22 mouse cellular contexts compared by ENCODE assay signal in the genomic region with DNA sequence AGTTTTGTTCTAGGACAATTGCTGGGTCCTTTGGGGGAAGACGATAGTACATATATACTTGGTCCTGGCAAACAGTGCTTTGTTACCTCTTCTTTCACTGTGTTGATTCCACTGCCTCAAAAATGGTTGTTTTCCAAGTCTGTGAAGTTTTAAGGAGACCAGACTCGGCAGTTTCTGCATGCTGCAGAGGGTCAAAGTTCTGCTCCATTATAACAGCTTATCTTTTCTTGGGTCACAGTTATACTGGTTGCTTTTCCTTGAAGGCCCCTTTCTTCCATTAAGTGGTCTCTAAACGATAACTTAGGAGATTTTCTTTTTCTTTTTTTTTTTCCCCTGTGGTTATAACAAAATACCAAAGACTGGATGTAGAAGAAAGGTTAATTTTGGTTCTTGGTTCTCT.
DNase-seq lines count a peak whose midpoint lies in the region; ATAC-seq and TF ChIP-seq lines count a peak whose summit lies in the region.
"Had no signal": no experiment of that assay in that cellular context is flagged by ENCODE, and none has a peak within 500 bp of the region (broad histone marks: within the 10 kb centered on the region; RNA-seq: fewer than 3 reads in every experiment).

No protein-coding gene starts in this region.

- peak; percentile 14 for DNase-seq in kidney, adult 2 months
- no peak for DNase-seq in kidney, postnatal 25 days
- no peak for DNase-seq in thymus, postnatal 25 days
- DNase-seq in lung, postnatal 25 days (ENCODE audit: low spot score) = no peak
- DNase-seq: adrenal gland, adult 8-10 months; adrenal gland, postnatal 25 days; cerebellum, adult 11 months; cerebellum, adult 18-20 months; cerebellum, adult 8-10 months; cerebellum, adult 9-11 months; cerebellum, postnatal 14 days; cerebellum, postnatal 36 days; embryo, embryonic 11 days had no signal

- H3K27me3 ChIP-seq in kidney, adult 2 months (replicated peaks; ENCODE audit: control insufficient read depth, insufficient read depth, low read length) = no peaks in the 10 kb centered on the region
- H3K27me3 ChIP-seq in intestine, embryonic 16.5 days (replicated peaks; ENCODE audit: control insufficient read depth, insufficient read depth, low read length) = no peaks in the 10 kb centered on the region
- no peaks in the 10 kb centered on the region for H3K27me3 ChIP-seq in small intestine, adult 2 months (ENCODE audit: control insufficient read depth, insufficient read depth, low read length)
- H3K27me3 ChIP-seq: embryonic facial prominence, embryonic 13.5 days; embryonic facial prominence, embryonic 15.5 days; forebrain, embryonic 12.5 days had no signal

- no peak overlapping the region for H3K27ac ChIP-seq in kidney, adult 2 months (ENCODE audit: insufficient read depth, low read depth, low read length)
- peak overlapping the region; percentile 53 for H3K27ac ChIP-seq in intestine, embryonic 16.5 days (ENCODE audit: low read length)
- H3K27ac ChIP-seq in small intestine, adult 2 months (ENCODE audit: insufficient read depth, low read depth, low read length) = 0 out of 2 replicates have a peak overlapping the region, but pooled peaks have one; percentile 3
- H3K27ac ChIP-seq: embryonic facial prominence, embryonic 13.5 days; embryonic facial prominence, embryonic 15.5 days; forebrain, embryonic 10.5 days; forebrain, embryonic 12.5 days had no signal

- H3K4me3 ChIP-seq in kidney, adult 2 months (ENCODE audit: insufficient read depth, low read depth, low read length) = no peak overlapping the region
- no peak overlapping the region for H3K4me3 ChIP-seq in intestine, embryonic 16.5 days (ENCODE audit: low read length)
- H3K4me3 ChIP-seq in small intestine, adult 2 months (ENCODE audit: low read depth, low read length) = no peak overlapping the region
- H3K4me3 ChIP-seq: embryonic facial prominence, embryonic 13.5 days; embryonic facial prominence, embryonic 15.5 days; erythroblast, embryonic 14.5 days; forebrain, embryonic 10.5 days; forebrain, embryonic 12.5 days had no signal

- H3K9me3 ChIP-seq in intestine, embryonic 16.5 days (ENCODE audit: control insufficient read depth, low read length) = no peaks in the 10 kb centered on the region
- H3K9me3 ChIP-seq: embryonic facial prominence, embryonic 13.5 days; embryonic facial prominence, embryonic 15.5 days; forebrain, embryonic 10.5 days; forebrain, embryonic 12.5 days had no signal

- no peak for TF ChIP-seq CTCF in kidney, adult 2 months (conservative IDR thresholded peaks at IDR 0.05; ENCODE audit: insufficient read depth, insufficient read length, low read depth, low read length)
- TF ChIP-seq CTCF in small intestine, adult 2 months (IDR thresholded peaks at IDR 0.05; ENCODE audit: extremely low read depth, insufficient read length, insufficient replicate concordance, low read depth, low read length) = no peak

- no peak for TF ChIP-seq POLR2A in kidney, adult 2 months (IDR thresholded peaks at IDR 0.05; ENCODE audit: low read depth, low read length)
- TF ChIP-seq POLR2A in small intestine, adult 2 months (IDR thresholded peaks at IDR 0.05; ENCODE audit: low read depth, low read length) = no peak

- no peaks in the 10 kb centered on the region; the same call in 1 of the 2 replicates for H3K4me1 ChIP-seq in kidney, adult 2 months (ENCODE audit: control insufficient read depth, insufficient read depth, low read length)
- peaks cover 14% of the 10 kb centered on the region; the same call in 1 of the 2 replicates for H3K4me1 ChIP-seq in intestine, embryonic 16.5 days (ENCODE audit: control insufficient read depth, insufficient read depth, low read length)
- peaks cover 12% of the 10 kb centered on the region for H3K4me1 ChIP-seq in small intestine, adult 2 months (ENCODE audit: control insufficient read depth, insufficient read depth, insufficient read length, low read length)
- H3K4me1 ChIP-seq: embryonic facial prominence, embryonic 13.5 days; embryonic facial prominence, embryonic 15.5 days; forebrain, embryonic 10.5 days had no signal

- ATAC-seq in intestine, embryonic 16.5 days = peak; percentile 68
- ATAC-seq: forebrain, embryonic 14.5 days; forebrain, embryonic 16.5 days had no signal

- no peak overlapping the region for H3K9ac ChIP-seq in intestine, embryonic 16.5 days (ENCODE audit: low read depth, low read length)
- H3K9ac ChIP-seq: embryonic facial prominence, embryonic 13.5 days; embryonic facial prominence, embryonic 15.5 days; forebrain, embryonic 12.5 days had no signal

- WGBS in kidney, adult 2 months = 71% methylated on average over 3 of the region's 3 CpGs
- WGBS in intestine, embryonic 16.5 days = 65% methylated on average over 3 of the region's 3 CpGs
- 22% methylated on average over 3 of the region's 3 CpGs for WGBS in small intestine, adult 2 months

- no peaks in the 10 kb centered on the region; the same call in none of the 2 replicates for H3K36me3 ChIP-seq in kidney, adult 2 months (ENCODE audit: control insufficient read depth, insufficient read depth, low read length)
- 0 out of 2 replicates have a peak, but pooled peaks cover 4% of the 10 kb centered on the region for H3K36me3 ChIP-seq in intestine, embryonic 16.5 days (ENCODE audit: control insufficient read depth, insufficient read depth, low read length)
- H3K36me3 ChIP-seq in small intestine, adult 2 months (ENCODE audit: control insufficient read depth, insufficient read depth, low read length) = peaks cover 27% of the 10 kb centered on the region

- H3K4me2 ChIP-seq in intestine, embryonic 16.5 days (ENCODE audit: low read depth, low read length) = peak overlapping the region; percentile 8
- H3K4me2 ChIP-seq: embryonic facial prominence, embryonic 13.5 days; embryonic facial prominence, embryonic 15.5 days; forebrain, embryonic 12.5 days had no signal
